Mouse (Mus musculus) forebrain, embryonic 16.5 days (tissue): ENCODE data around the gene Spata5. TPM values are rescaled to one million over a fixed set of nuclear protein-coding genes. Genes with fewer than 3 reads are reported as not detected.

ENCODE experiments used
- ATAC-seq: fragments of 200-750 bp; cut with Nextera tagmentation; 2 replicates; pipeline ENCODE4 v1.8.0; 2017; ENCODE audit warnings: mild to moderate bottlenecking, moderate library complexity
- H3K27ac ChIP-seq: fragments of 300-500 bp; sonication (generic); 2 replicates; pipeline ENCODE4 v1.5.1; 2014; ENCODE audit warnings: low read length, control low read depth
- H3K27me3 ChIP-seq: fragments of 300-500 bp; sonication (generic); replicated peaks from 2 replicates; pipeline ENCODE4 v1.6.1; 2014; ENCODE audit warnings: low read length; ENCODE audit not compliant: control insufficient read depth, insufficient read depth
- H3K36me3 ChIP-seq: fragments of 300-500 bp; sonication (generic); 2 replicates; pipeline ENCODE4 v1.6.1; 2014; ENCODE audit not compliant: control insufficient read depth, insufficient read depth
- H3K4me1 ChIP-seq: fragments of 300-500 bp; sonication (generic); replicated peaks from 2 replicates; pipeline ENCODE4 v1.6.1; 2014; ENCODE audit warnings: low read length; ENCODE audit not compliant: control insufficient read depth, insufficient read depth
- H3K4me2 ChIP-seq: fragments of 300-500 bp; sonication (generic); 2 replicates; pipeline ENCODE4 v1.6.1; 2014; ENCODE audit warnings: mild to moderate bottlenecking, low read length, control low read depth
- H3K4me3 ChIP-seq: fragments of 300-500 bp; sonication (generic); replicated peaks from 2 replicates; pipeline ENCODE4 v1.5.1; 2014; ENCODE audit warnings: mild to moderate bottlenecking, low read length, control low read depth
- H3K9ac ChIP-seq: fragments of 300-500 bp; sonication (generic); replicated peaks from 2 replicates; pipeline ENCODE4 v1.6.1; 2014; ENCODE audit warnings: low read depth, low read length, control low read depth
- H3K9me3 ChIP-seq: fragments of 300-500 bp; sonication (generic); 2 replicates; pipeline ENCODE4 v1.6.1; 2016; ENCODE audit warnings: low read length; ENCODE audit not compliant: control insufficient read depth
- WGBS: fragments of 180-500 bp; shearing (Covaris S2); extraction: QIAGEN DNeasy Blood & Tissue Kit; methylation state at CpG from one replicate; pipeline ENCODE4 v1.1.7; 2014; 5-methylcytosine and 5-hydroxymethylcytosine counted together
- polyA plus RNA-seq: library from polyadenylated mRNA; unstranded; fragments of >200 nt; fragmentation: Nextera tagmentation; extraction: Ambion mirVana; gene quantifications from 2 replicates; pipeline ENCODE4 v1.2.1, GENCODE M21; 2015

Gene Spata5
- polyA plus RNA-seq, 1 experiment from 2014 or later: 37.6 TPM

- Histone ChIP-seq H3K4me1 (no peaks in the 10 kb centered on the region), H3K9ac (no peak overlapping the region), H3K9me3 (no peaks in the 10 kb centered on the region), H3K36me3 (no peaks in the 10 kb centered on the region), H3K27ac (no peak overlapping the region), H3K4me3 (no peak overlapping the region), H3K4me2 (no peak overlapping the region), H3K27me3 (no peaks in the 10 kb centered on the region)
- no peak for ATAC-seq
- WGBS: 87% methylated on average over 6 of the region's 6 CpGs
Measured at GRCm38 (mm10) chr3:37387310-37387709, 32.4 kb upstream of the Spata5 start.

- Histone ChIP-seq H3K9me3 (no peaks in the 10 kb centered on the region), H3K36me3 (no peaks in the 10 kb centered on the region), H3K4me2 (no peak overlapping the region), H3K9ac (no peak overlapping the region), H3K4me3 (no peak overlapping the region), H3K4me1 (no peaks in the 10 kb centered on the region; the same call in 1 of the 2 replicates), H3K27ac (no peak overlapping the region), H3K27me3 (no peaks in the 10 kb centered on the region)
- WGBS: 90% methylated on average over 5 of the region's 5 CpGs
- ATAC-seq: peak; percentile 72
Measured at GRCm38 (mm10) chr3:37396930-37397608, 22.6 kb upstream of the Spata5 start.

- H3K9ac ChIP-seq: no peak overlapping the region
- no peaks in the 10 kb centered on the region for H3K27me3 ChIP-seq
- 82% methylated on average over 3 of the region's 3 CpGs for WGBS
- no peak for ATAC-seq
- H3K9me3 ChIP-seq: no peaks in the 10 kb centered on the region
- no peaks in the 10 kb centered on the region; the same call in 1 of the 2 replicates for H3K4me1 ChIP-seq
- no peaks in the 10 kb centered on the region for H3K36me3 ChIP-seq
- H3K27ac ChIP-seq: no peak overlapping the region
- no peak overlapping the region for H3K4me3 ChIP-seq
- H3K4me2 ChIP-seq: no peak overlapping the region
Measured at GRCm38 (mm10) chr3:37397646-37398045, 22.1 kb upstream of the Spata5 start.

GRCm38 (mm10) chr3:37398661-37399395 is 20.9 kb upstream of the Spata5 start:
- H3K4me1 ChIP-seq: no peaks in the 10 kb centered on the region; the same call in 1 of the 2 replicates
- H3K4me3 ChIP-seq: no peak overlapping the region
- WGBS: 90% methylated on average over 7 of the region's 7 CpGs
- H3K9ac ChIP-seq: no peak overlapping the region
- no peaks in the 10 kb centered on the region for H3K36me3 ChIP-seq
- no peaks in the 10 kb centered on the region for H3K27me3 ChIP-seq
- no peaks in the 10 kb centered on the region for H3K9me3 ChIP-seq
- H3K4me2 ChIP-seq: no peak overlapping the region
- ATAC-seq: no peak
- H3K27ac ChIP-seq: no peak overlapping the region

GRCm38 (mm10) chr3:37401729-37402610 is 17.7 kb upstream of the Spata5 start:
- H3K4me1 ChIP-seq: no peaks in the 10 kb centered on the region; the same call in 1 of the 2 replicates
- WGBS: 81% methylated on average over 11 of the region's 11 CpGs
- no peak for ATAC-seq
- H3K27me3 ChIP-seq: no peaks in the 10 kb centered on the region
- H3K4me3 ChIP-seq: no peak overlapping the region
- no peaks in the 10 kb centered on the region for H3K36me3 ChIP-seq
- no peaks in the 10 kb centered on the region for H3K9me3 ChIP-seq
- no peak overlapping the region for H3K9ac ChIP-seq
- H3K4me2 ChIP-seq: no peak overlapping the region
- no peak overlapping the region for H3K27ac ChIP-seq

- H3K36me3 ChIP-seq: no peaks in the 10 kb centered on the region
- H3K27me3 ChIP-seq: no peaks in the 10 kb centered on the region
- H3K4me3 ChIP-seq: no peak overlapping the region
- no peak overlapping the region for H3K4me2 ChIP-seq
- H3K4me1 ChIP-seq: no peaks in the 10 kb centered on the region
- no peak overlapping the region for H3K27ac ChIP-seq
- no peak overlapping the region for H3K9ac ChIP-seq
- ATAC-seq: no peak
- H3K9me3 ChIP-seq: no peaks in the 10 kb centered on the region
Measured at GRCm38 (mm10) chr3:37407598-37407997, 12.1 kb upstream of the Spata5 start.

GRCm38 (mm10) chr3:37413446-37413845 is 6.2 kb upstream of the Spata5 start:
- no peak for ATAC-seq
- WGBS: 94% methylated on average over 3 of the region's 3 CpGs

GRCm38 (mm10) chr3:37414413-37414960 is 5.2 kb upstream of the Spata5 start:
- Histone ChIP-seq H3K4me1 (peaks cover 7% of the 10 kb centered on the region), H3K4me2 (no peak overlapping the region), H3K36me3 (no peaks in the 10 kb centered on the region), H3K9ac (no peak overlapping the region), H3K27ac (no peak overlapping the region), H3K9me3 (no peaks in the 10 kb centered on the region), H3K27me3 (no peaks in the 10 kb centered on the region), H3K4me3 (no peak overlapping the region)
- ATAC-seq: no peak
- WGBS: 48% methylated on average over 14 of the region's 14 CpGs

More at GRCm38 (mm10) chr3:37413446-37413845, 6.2 kb upstream of the Spata5 start:
- no peak overlapping the region for H3K27ac ChIP-seq
- H3K9ac ChIP-seq: no peak overlapping the region
- no peaks in the 10 kb centered on the region for H3K36me3 ChIP-seq
- H3K4me2 ChIP-seq: no peak overlapping the region
- no peaks in the 10 kb centered on the region for H3K9me3 ChIP-seq
- H3K27me3 ChIP-seq: no peaks in the 10 kb centered on the region
- H3K4me3 ChIP-seq: no peak overlapping the region
- peaks cover 2% of the 10 kb centered on the region for H3K4me1 ChIP-seq

- H3K9me3 ChIP-seq: no peaks in the 10 kb centered on the region
- H3K4me3 ChIP-seq: peak overlapping the region; percentile 73
- 75% methylated on average over 5 of the region's 5 CpGs for WGBS
- H3K36me3 ChIP-seq: no peaks in the 10 kb centered on the region
- H3K27ac ChIP-seq: peak overlapping the region; percentile 93; the same call in 1 of the 2 replicates
- H3K9ac ChIP-seq: peak overlapping the region; percentile 81
- peaks cover 16% of the 10 kb centered on the region for H3K4me1 ChIP-seq
- H3K4me2 ChIP-seq: peak overlapping the region; percentile 87
- no peaks in the 10 kb centered on the region for H3K27me3 ChIP-seq
- ATAC-seq: no peak
Measured at GRCm38 (mm10) chr3:37418341-37418740, 1.4 kb upstream of the Spata5 start.
